Mouse (Mus musculus): ENCODE measurements around the gene Slc39a13. TPM values are rescaled to one million over a fixed set of nuclear protein-coding genes. Genes with fewer than 3 reads are reported as not detected.
A peak's percentile ranks its signal among the peaks of the same experiment; 100 is the strongest.
"Not testable (repeated sequence)": the region's sequence is repeated elsewhere in the genome, so short reads cannot be mapped to it uniquely, and the experiment has no call there.

Gene Slc39a13
- total RNA-seq, 2 experiments from 2014 or later, result 40.9 to 44.9 TPM

GRCm38 (mm10) chr2:91068162-91068871 is 1.9 kb downstream of the Slc39a13 start:
- DNase-seq (ENCODE audit: low spot score in 2 of 2), result no peak

GRCm38 (mm10) chr2:91066455-91066854 is 3.8 kb downstream of the Slc39a13 start:
- no peak for DNase-seq (ENCODE audit: low spot score in 2 of 2)

- peak in 1 of 2 experiments; percentile 62 for DNase-seq (ENCODE audit: low spot score in 2 of 2)
Observed at GRCm38 (mm10) chr2:91065544-91065943, 4.7 kb downstream of the Slc39a13 start.

GRCm38 (mm10) chr2:91064211-91064610 is 6.0 kb downstream of the Slc39a13 start:
- no peak for DNase-seq (ENCODE audit: low spot score in 2 of 2)

GRCm38 (mm10) chr2:91062779-91063606 is 7.2 kb downstream of the Slc39a13 start:
- DNase-seq (ENCODE audit: low spot score in 2 of 2), result no peak

- DNase-seq (ENCODE audit: low spot score in 2 of 2), result peak in 1 of 2 experiments; percentile 79
Observed at GRCm38 (mm10) chr2:91061849-91062481, 8.3 kb downstream of the Slc39a13 start.

- no peak for DNase-seq (ENCODE audit: low spot score in 2 of 2)
Observed at GRCm38 (mm10) chr2:91060544-91061355, 9.5 kb downstream of the Slc39a13 start.

GRCm38 (mm10) chr2:91059376-91059775 is 10.8 kb downstream of the Slc39a13 start:
- no peak for DNase-seq (ENCODE audit: low spot score in 2 of 2)

- DNase-seq (ENCODE audit: low spot score in 2 of 2), result no peak
Observed at GRCm38 (mm10) chr2:91058435-91058834, 11.8 kb downstream of the Slc39a13 start.

- DNase-seq (ENCODE audit: low spot score in 2 of 2), result peak; percentile 97 to 99
Observed at GRCm38 (mm10) chr2:91053934-91054382, 16.3 kb downstream of the Slc39a13 start, which contains the start of gene Psmc3. Gene Psmc3, plus strand, starts transcription at chr2:91054009.

GRCm38 (mm10) chr2:91053181-91053933 is 16.9 kb downstream of the Slc39a13 start:
- DNase-seq (ENCODE audit: low spot score in 2 of 2), result no peak

- no peak for DNase-seq (ENCODE audit: low spot score in 2 of 2)
Observed at GRCm38 (mm10) chr2:91052752-91053151, 17.5 kb downstream of the Slc39a13 start.

- DNase-seq (ENCODE audit: low spot score in 2 of 2), result no peak
Observed at GRCm38 (mm10) chr2:91051917-91052316, 18.3 kb downstream of the Slc39a13 start.

GRCm38 (mm10) chr2:91047359-91047758 is 22.9 kb downstream of the Slc39a13 start:
- no peak for DNase-seq (ENCODE audit: low spot score in 2 of 2)

- DNase-seq (ENCODE audit: low spot score in 2 of 2), result not testable (repeated sequence)
Observed at GRCm38 (mm10) chr2:91045805-91046204, 24.4 kb downstream of the Slc39a13 start.

GRCm38 (mm10) chr2:91044727-91045126 is 25.5 kb downstream of the Slc39a13 start:
- DNase-seq (ENCODE audit: low spot score in 2 of 2), result no peak

GRCm38 (mm10) chr2:91042651-91043398 is 27.4 kb downstream of the Slc39a13 start:
- no peak for DNase-seq (ENCODE audit: low spot score in 2 of 2)

GRCm38 (mm10) chr2:91041786-91042185 is 28.4 kb downstream of the Slc39a13 start:
- no peak for DNase-seq (ENCODE audit: low spot score in 2 of 2)

GRCm38 (mm10) chr2:91035385-91035784 is 34.8 kb downstream of the Slc39a13 start, which contains the start of gene Rapsn:
Gene Rapsn, plus strand, starts transcription at chr2:91035620.
- DNase-seq (ENCODE audit: low spot score in 2 of 2), result peak in 1 of 2 experiments; percentile 67

Measured in gastrocnemius, postnatal 4 days (tissue).